Mouse (Mus musculus) megakaryocyte, embryonic 14.5 days (primary cell): ENCODE measurements around the gene Kif27.

Experiments
- FLI1 ChIP-seq: IDR thresholded peaks from 2 replicates; pipeline ENCODE4 v1.6.1; 2012; ENCODE audit warnings: low read length, inconsistent platforms, mixed read lengths
- GATA1 ChIP-seq: IDR thresholded peaks from 3 replicates; pipeline ENCODE4 v1.6.1; 2012; ENCODE audit warnings: mixed read lengths, low read length, inconsistent platforms, borderline replicate concordance

GRCm38 (mm10) chr13:58334116-58334515 lies 24.8 kb downstream of the Kif27 start:
- TF ChIP-seq GATA1: no peak
- no peak for TF ChIP-seq FLI1
